ENCODE assay signal across 28 mouse cellular contexts in genomic region chr13:108170002-108170401, GRCm38 (mm10). TPM values are rescaled to one million over a fixed set of nuclear protein-coding genes. Genes with fewer than 3 reads are reported as not detected.
DNase-seq lines count a peak whose midpoint lies in the region; ATAC-seq lines count a peak whose summit lies in the region.
"Had no signal": no experiment of that assay in that cellular context is flagged by ENCODE, and none has a peak within 500 bp of the region (broad histone marks: within the 10 kb centered on the region; RNA-seq: fewer than 3 reads in every experiment).

No protein-coding gene starts in this region.

- no peaks in the 10 kb centered on the region for H3K27me3 ChIP-seq in kidney, embryonic 16.5 days (ENCODE audit: insufficient read depth, low read length)
- H3K27me3 ChIP-seq: embryonic facial prominence, embryonic 12.5 days; limb, embryonic 13.5 days; neural tube, embryonic 12.5 days had no signal

- no peaks in the 10 kb centered on the region for H3K9me3 ChIP-seq in kidney, embryonic 16.5 days (ENCODE audit: low read length)
- H3K9me3 ChIP-seq: embryonic facial prominence, embryonic 12.5 days; limb, embryonic 13.5 days; neural tube, embryonic 12.5 days had no signal

- H3K4me2 ChIP-seq in kidney, embryonic 16.5 days (replicated peaks; ENCODE audit: low read depth, low read length), result no peak overlapping the region
- H3K4me2 ChIP-seq: embryonic facial prominence, embryonic 12.5 days; limb, embryonic 13.5 days; liver, embryonic 11.5 days; midbrain, embryonic 11.5 days; neural tube, embryonic 12.5 days had no signal

- no peak overlapping the region for H3K27ac ChIP-seq in kidney, embryonic 16.5 days (ENCODE audit: low read length)
- H3K27ac ChIP-seq: embryonic facial prominence, embryonic 12.5 days; left cerebral cortex, adult 2 months; limb, embryonic 13.5 days; neural tube, embryonic 12.5 days had no signal

- no peaks in the 10 kb centered on the region for H3K4me1 ChIP-seq in kidney, embryonic 16.5 days (ENCODE audit: insufficient read depth, low read length)
- H3K4me1 ChIP-seq: embryonic facial prominence, embryonic 12.5 days; limb, embryonic 13.5 days; neural tube, embryonic 12.5 days had no signal

- H3K36me3 ChIP-seq in kidney, embryonic 16.5 days (ENCODE audit: insufficient read depth, low read length), result peaks cover 21% of the 10 kb centered on the region

- ATAC-seq in activated CD4-positive, CD25-positive, alpha-beta regulatory T cell, adult 4 months, result peak; percentile 66
- peak; percentile 71 for ATAC-seq in inflammation-experienced regulatory T-cells, adult 6 months
- no peak for ATAC-seq in kidney, embryonic 16.5 days (ENCODE audit: low FRiP score, low TSS enrichment)
- no peak for ATAC-seq in cerebellum, adult (ENCODE audit: insufficient number of reproducible peaks, low FRiP score, low TSS enrichment)
- ATAC-seq: forebrain, embryonic 16.5 days; hindbrain, embryonic 16.5 days; intestine, embryonic 16.5 days; liver, postnatal 0 days; midbrain, embryonic 16.5 days had no signal

- DNase-seq in 416B (ENCODE audit: low read depth), result peak; percentile 92
- peak; percentile 8 for DNase-seq in CD4-positive, CD25-positive, alpha-beta regulatory T cell, adult 2 months (ENCODE audit: low read depth, low spot score)
- no peak for DNase-seq in cerebellum, postnatal 14 days
- DNase-seq in left cerebral cortex, adult 18-20 months (ENCODE audit: low spot score in 2 of 2), result no peak
- DNase-seq: adrenal gland, adult 8-10 months; B cell, adult 2 months; embryo, embryonic 11 days; heart, postnatal 14 days; kidney, adult 8-10 months; kidney, postnatal 10 days; layer of hippocampus, adult 9-11 months; liver, postnatal 0 days; lung, postnatal 4 days; right cerebral cortex, postnatal 14 days had no signal

- H3K4me3 ChIP-seq in kidney, embryonic 16.5 days (ENCODE audit: low read length), result no peak overlapping the region
- H3K4me3 ChIP-seq: embryonic facial prominence, embryonic 12.5 days; left cerebral cortex, adult 2 months; limb, embryonic 13.5 days; neural tube, embryonic 12.5 days had no signal

- no peak overlapping the region for H3K9ac ChIP-seq in kidney, embryonic 16.5 days (replicated peaks; ENCODE audit: low read length)
- H3K9ac ChIP-seq: embryonic facial prominence, embryonic 12.5 days; limb, embryonic 13.5 days; liver, postnatal 0 days; neural tube, embryonic 12.5 days had no signal

- WGBS in kidney, embryonic 16.5 days, result 97% methylated on average over 1 of the region's 1 CpGs

RNA-seq across cellular contexts. Expression of gene Ercc8, which starts 11.5 kb away (rescaled TPM):
- polyA plus RNA-seq in activated CD4-positive, CD25-positive, alpha-beta regulatory T cell, adult 4 months (2017; shearing (Covaris generic)), result 10 to 100 TPM in 1 of 2 experiments, 1 to 10 TPM in 1; 8.3 to 10.7 TPM
- polyA plus RNA-seq in inflammation-experienced regulatory T-cells, adult 6 months (2017; shearing (Covaris generic)), result 10 to 100 TPM in 2 of 3 experiments, 1 to 10 TPM in 1; 6.9 to 10.5 (median 10.4) TPM
- polyA plus RNA-seq in kidney, embryonic 16.5 days (2015; fragmentation: Nextera tagmentation; extraction: Ambion mirVana), result 15.4 and 16.7 TPM in 2 replicates
- 10 to 100 TPM; 15.2 to 16.0 TPM for total RNA-seq in left cerebral cortex, adult 18-20 months (2021)

RNA-seq across cellular contexts. Expression of gene Ndufaf2, which starts 11.6 kb away (rescaled TPM):
- 10 to 100 TPM; 36.9 to 39.8 TPM for polyA plus RNA-seq in activated CD4-positive, CD25-positive, alpha-beta regulatory T cell, adult 4 months (2017; shearing (Covaris generic))
- 10 to 100 TPM; 38.9 to 47.2 (median 43.2) TPM for polyA plus RNA-seq in inflammation-experienced regulatory T-cells, adult 6 months (2017; shearing (Covaris generic))
- 72.0 and 72.6 TPM in 2 replicates for polyA plus RNA-seq in kidney, embryonic 16.5 days (2015; fragmentation: Nextera tagmentation; extraction: Ambion mirVana)
- total RNA-seq in left cerebral cortex, adult 18-20 months (2021), result 10 to 100 TPM; 24.0 to 25.2 TPM

RNA-seq across cellular contexts. Expression of gene Elovl7, which starts 44.2 kb away (rescaled TPM):
- polyA plus RNA-seq in activated CD4-positive, CD25-positive, alpha-beta regulatory T cell, adult 4 months (2017; shearing (Covaris generic)), result under 1 TPM in 1 of 2 experiments, not detected in 1; 0.15 TPM
- polyA plus RNA-seq in inflammation-experienced regulatory T-cells, adult 6 months (2017; shearing (Covaris generic)), result under 1 TPM; 0.28 to 0.87 (median 0.37) TPM
- 20.5 and 22.0 TPM in 2 replicates for polyA plus RNA-seq in kidney, embryonic 16.5 days (2015; fragmentation: Nextera tagmentation; extraction: Ambion mirVana)
- 1 to 10 TPM; 5.9 to 6.0 TPM for total RNA-seq in left cerebral cortex, adult 18-20 months (2021)

Comparison
In these comparisons a context has a peak if more than half of its experiments do, and no peak if none do; other contexts are left out.
1. DNase-seq: peak in 416B (single experiment) and CD4-positive, CD25-positive, alpha-beta regulatory T cell, adult 2 months (single experiment); none in cerebellum, postnatal 14 days (0 of 2) and left cerebral cortex, adult 18-20 months (0 of 2).
2. ATAC-seq: peak in activated CD4-positive, CD25-positive, alpha-beta regulatory T cell, adult 4 months (single experiment) and inflammation-experienced regulatory T-cells, adult 6 months (single experiment); none in kidney, embryonic 16.5 days (single experiment) and cerebellum, adult (single experiment).
3. RNA of gene Elovl7, which starts 44.2 kb away (polyA plus RNA-seq): 20.5 to 22.0 TPM in kidney, embryonic 16.5 days; 0.28 to 0.87 TPM in inflammation-experienced regulatory T-cells, adult 6 months and 0.15 TPM in activated CD4-positive, CD25-positive, alpha-beta regulatory T cell, adult 4 months; every median in the first group is over 10 times any median in the second.